Mouse (Mus musculus) hindbrain, postnatal 0 days (tissue): ENCODE measurements at regions not wholly inside any gene's neighbourhood (a gene's known extent, or its start where the extent isn't known, plus 50 kb on each side); places are given as distances from the start of the nearest gene placed in this dataset.
A peak's percentile ranks its signal among the peaks of the same experiment; 100 is the strongest.

Experiments
- ATAC-seq: fragments of 200-750 bp; cut with Nextera tagmentation; 2 replicates; pipeline ENCODE4 v1.8.0; 2017; ENCODE audit warnings: mild to moderate bottlenecking, moderate TSS enrichment, moderate library complexity
- DNase-seq: peaks from one replicate; pipeline ENCODE4 v3.0.0-alpha.2; 2015; ENCODE audit warnings: low spot score
- H3K27ac ChIP-seq: fragments of 300-500 bp; sonication (generic); 2 replicates; pipeline ENCODE4 v1.5.1; 2014; ENCODE audit warnings: mild to moderate bottlenecking
- H3K27me3 ChIP-seq: fragments of 300-500 bp; sonication (generic); 2 replicates; pipeline ENCODE4 v1.6.1; 2014; ENCODE audit warnings: low read length, mixed read lengths; ENCODE audit not compliant: insufficient read depth
- H3K36me3 ChIP-seq: fragments of 300-500 bp; sonication (generic); 2 replicates; pipeline ENCODE4 v1.6.1; 2014; ENCODE audit warnings: low read length, mixed read lengths; ENCODE audit not compliant: insufficient read depth
- H3K4me1 ChIP-seq: fragments of 300-500 bp; sonication (generic); 2 replicates; pipeline ENCODE4 v1.6.1; 2014; ENCODE audit warnings: antibody characterized with exemption, low read length, mixed read lengths; ENCODE audit not compliant: insufficient read depth
- H3K4me2 ChIP-seq: fragments of 300-500 bp; sonication (generic); 2 replicates; pipeline ENCODE4 v1.6.1; 2014; ENCODE audit warnings: low read depth, mild to moderate bottlenecking, low read length, moderate library complexity, mixed read lengths
- H3K4me3 ChIP-seq: fragments of 300-500 bp; sonication (generic); 2 replicates; pipeline ENCODE4 v1.5.1; 2014; ENCODE audit warnings: low read length
- H3K9ac ChIP-seq: fragments of 300-500 bp; sonication (generic); replicated peaks from 2 replicates; pipeline ENCODE4 v1.6.1; 2014; ENCODE audit warnings: mild to moderate bottlenecking, low read length, moderate library complexity, mixed read lengths
- H3K9me3 ChIP-seq: fragments of 300-500 bp; sonication (generic); 2 replicates; pipeline ENCODE4 v1.6.1; 2016; ENCODE audit warnings: low read length, mixed read lengths
- CTCF ChIP-seq: IDR thresholded peaks from 2 replicates; pipeline ENCODE4 v1.5.1; 2016; ENCODE audit warnings: antibody characterized with exemption, control low read depth, low read depth
- WGBS: fragments of 180-500 bp; shearing (Covaris S2); extraction: QIAGEN DNeasy Blood & Tissue Kit; methylation state at CpG from one replicate; pipeline ENCODE4 v1.1.7; 2014; 5-methylcytosine and 5-hydroxymethylcytosine counted together

DNA sequence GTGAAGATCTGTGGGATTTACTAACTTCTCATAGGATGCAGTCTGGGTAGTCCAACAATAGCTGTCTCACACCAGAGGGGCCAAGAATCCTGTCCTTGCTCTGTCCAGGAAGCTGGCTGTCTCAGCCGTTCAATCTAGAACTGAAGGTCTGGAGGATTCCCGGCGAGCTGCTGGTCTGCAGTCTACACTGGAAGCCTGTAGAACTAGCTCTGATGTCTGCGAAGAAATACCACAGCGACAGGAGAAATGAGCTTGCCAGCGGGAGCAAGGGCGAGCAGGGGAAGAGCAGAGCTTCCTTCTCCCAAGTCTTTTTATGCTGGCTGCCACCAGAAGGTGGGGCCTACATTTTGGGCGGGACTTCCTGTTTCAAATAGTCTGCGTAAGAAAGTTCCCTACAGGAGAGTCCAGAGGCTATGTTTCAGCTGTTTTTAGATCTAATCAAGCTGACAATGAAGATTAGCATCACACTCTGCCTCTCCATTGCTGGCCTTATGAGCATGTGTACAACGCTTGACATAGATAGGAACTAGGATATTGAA lies 111.9 kb upstream of the Eef2kmt start:
- H3K27me3 ChIP-seq = no peaks in the 10 kb centered on the region
- H3K4me2 ChIP-seq = no peak overlapping the region
- no peak for DNase-seq
- no peaks in the 10 kb centered on the region for H3K36me3 ChIP-seq
- no peak for ATAC-seq
- H3K9me3 ChIP-seq = no peaks in the 10 kb centered on the region
- 84% methylated on average over 10 of the region's 10 CpGs for WGBS
- H3K9ac ChIP-seq = no peak overlapping the region
- no peaks in the 10 kb centered on the region for H3K4me1 ChIP-seq
- H3K4me3 ChIP-seq = no peak overlapping the region
- no peak for TF ChIP-seq CTCF
- no peak overlapping the region for H3K27ac ChIP-seq

DNA sequence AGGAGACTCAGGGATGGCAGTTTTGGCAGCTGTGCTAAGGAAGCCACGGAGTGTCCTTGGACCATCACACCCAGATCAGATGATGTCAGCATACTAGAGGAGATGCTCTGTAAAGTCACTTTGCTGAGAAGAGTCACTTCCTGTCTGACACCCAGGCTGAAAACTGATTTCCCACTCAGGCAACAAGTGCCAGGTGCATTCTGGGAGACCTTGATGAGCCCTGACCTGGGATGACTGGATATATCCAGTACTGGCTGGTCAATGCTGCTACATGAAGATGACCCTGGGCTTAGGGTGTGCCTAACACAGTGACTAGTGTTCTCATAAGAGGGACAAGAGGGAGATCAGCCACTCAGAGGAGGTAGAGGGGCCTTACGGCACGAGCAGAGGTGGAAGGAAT lies 110.2 kb upstream of the Eef2kmt start:
- H3K9me3 ChIP-seq = no peaks in the 10 kb centered on the region
- DNase-seq = no peak
- H3K27ac ChIP-seq = no peak overlapping the region
- no peak for TF ChIP-seq CTCF
- H3K9ac ChIP-seq = no peak overlapping the region
- no peaks in the 10 kb centered on the region for H3K4me1 ChIP-seq
- no peaks in the 10 kb centered on the region for H3K27me3 ChIP-seq
- H3K4me2 ChIP-seq = no peak overlapping the region
- H3K36me3 ChIP-seq = no peaks in the 10 kb centered on the region
- no peak overlapping the region for H3K4me3 ChIP-seq
- 83% methylated on average over 3 of the region's 3 CpGs for WGBS
- no peak for ATAC-seq

DNA sequence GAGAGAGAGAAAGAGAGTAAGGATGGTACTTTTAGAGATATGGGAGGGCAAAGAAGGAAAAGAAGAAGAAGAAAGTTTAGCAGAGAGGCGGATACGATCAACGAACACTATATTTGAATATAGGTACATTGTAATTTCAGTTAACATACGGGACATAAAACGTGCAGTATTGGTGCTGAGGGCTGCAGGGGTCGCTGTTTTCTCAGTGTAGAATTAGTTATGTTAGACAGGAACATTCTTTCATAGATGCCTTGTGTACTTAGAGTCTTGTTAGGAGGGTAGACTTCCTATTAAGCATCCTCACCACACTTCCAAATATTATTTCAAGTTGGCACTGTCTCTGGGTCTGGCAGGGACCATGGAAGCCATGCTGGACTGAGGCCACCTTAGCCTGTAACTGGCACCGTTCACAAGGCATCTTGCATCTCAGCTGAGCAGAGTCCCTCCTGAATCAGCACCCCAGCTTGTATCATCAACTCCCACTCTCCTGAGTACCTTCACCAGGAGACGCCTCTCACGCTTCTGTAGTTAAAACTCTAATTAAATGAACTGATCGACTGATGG lies 107.3 kb upstream of the Eef2kmt start:
- Histone ChIP-seq H3K27me3 (no peaks in the 10 kb centered on the region), H3K4me3 (no peak overlapping the region), H3K36me3 (no peaks in the 10 kb centered on the region), H3K4me1 (no peaks in the 10 kb centered on the region), H3K9ac (no peak overlapping the region), H3K27ac (no peak overlapping the region), H3K9me3 (no peaks in the 10 kb centered on the region), H3K4me2 (no peak overlapping the region)
- ATAC-seq (no peak), DNase-seq (peak; percentile 16)
- WGBS = 71% methylated on average over 10 of the region's 10 CpGs
- peak; percentile 38; the same call in 1 of the 2 replicates for TF ChIP-seq CTCF

DNA sequence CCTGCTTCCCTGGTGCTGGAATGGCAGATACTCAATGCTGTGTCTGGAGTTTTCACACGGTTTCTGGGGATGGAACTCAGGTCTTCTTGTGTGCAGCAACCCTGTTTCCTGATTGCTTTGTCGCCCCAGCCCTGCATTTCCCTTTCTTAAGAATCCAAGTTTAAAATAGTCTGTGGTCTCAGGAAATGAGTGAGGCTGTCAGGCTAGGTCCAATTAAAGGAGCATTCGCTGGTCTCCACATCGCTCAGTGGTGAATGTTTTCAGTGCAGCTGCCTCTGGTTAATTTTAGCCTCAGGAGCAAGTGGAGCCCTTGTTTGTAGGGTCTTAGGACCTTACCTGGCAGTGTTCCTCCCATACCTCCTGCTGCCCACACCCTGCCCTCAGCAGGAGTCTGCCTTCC lies 103.4 kb upstream of the Eef2kmt start:
- Histone ChIP-seq H3K27ac (no peak overlapping the region), H3K27me3 (no peaks in the 10 kb centered on the region), H3K9ac (no peak overlapping the region), H3K4me1 (no peaks in the 10 kb centered on the region), H3K9me3 (no peaks in the 10 kb centered on the region), H3K4me3 (no peak overlapping the region), H3K36me3 (no peaks in the 10 kb centered on the region), H3K4me2 (no peak overlapping the region)
- ATAC-seq = no peak
- TF ChIP-seq CTCF = no peak
- 89% methylated on average over 4 of the region's 4 CpGs for WGBS
- DNase-seq = no peak

DNA sequence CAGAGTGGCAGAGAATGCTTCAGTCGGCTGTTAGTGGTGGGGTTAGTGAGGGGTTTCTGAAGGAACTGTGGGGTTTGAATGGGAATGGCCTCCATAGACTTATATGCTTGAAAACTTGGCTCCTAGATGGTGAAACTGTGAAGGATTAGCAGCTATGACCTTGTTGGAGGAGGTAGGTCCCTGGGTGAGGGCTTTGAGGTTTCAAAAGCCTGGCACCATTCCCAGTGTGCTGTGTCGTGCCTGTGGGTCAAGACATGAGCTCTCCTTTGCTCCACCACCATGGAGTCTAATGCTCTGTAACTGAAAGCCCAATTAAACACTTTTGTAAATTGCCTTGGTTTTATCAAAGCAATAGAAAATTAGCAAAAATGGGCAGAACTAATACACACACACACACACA lies 98.1 kb upstream of the Eef2kmt start:
- Histone ChIP-seq H3K9ac (no peak overlapping the region), H3K9me3 (no peaks in the 10 kb centered on the region), H3K27me3 (no peaks in the 10 kb centered on the region; the same call in 1 of the 2 replicates), H3K4me2 (no peak overlapping the region), H3K4me3 (no peak overlapping the region), H3K4me1 (no peaks in the 10 kb centered on the region), H3K27ac (no peak overlapping the region), H3K36me3 (no peaks in the 10 kb centered on the region)
- ATAC-seq (no peak), DNase-seq (no peak)
- 55% methylated on average over 2 of the region's 2 CpGs for WGBS
- no peak for TF ChIP-seq CTCF

DNA sequence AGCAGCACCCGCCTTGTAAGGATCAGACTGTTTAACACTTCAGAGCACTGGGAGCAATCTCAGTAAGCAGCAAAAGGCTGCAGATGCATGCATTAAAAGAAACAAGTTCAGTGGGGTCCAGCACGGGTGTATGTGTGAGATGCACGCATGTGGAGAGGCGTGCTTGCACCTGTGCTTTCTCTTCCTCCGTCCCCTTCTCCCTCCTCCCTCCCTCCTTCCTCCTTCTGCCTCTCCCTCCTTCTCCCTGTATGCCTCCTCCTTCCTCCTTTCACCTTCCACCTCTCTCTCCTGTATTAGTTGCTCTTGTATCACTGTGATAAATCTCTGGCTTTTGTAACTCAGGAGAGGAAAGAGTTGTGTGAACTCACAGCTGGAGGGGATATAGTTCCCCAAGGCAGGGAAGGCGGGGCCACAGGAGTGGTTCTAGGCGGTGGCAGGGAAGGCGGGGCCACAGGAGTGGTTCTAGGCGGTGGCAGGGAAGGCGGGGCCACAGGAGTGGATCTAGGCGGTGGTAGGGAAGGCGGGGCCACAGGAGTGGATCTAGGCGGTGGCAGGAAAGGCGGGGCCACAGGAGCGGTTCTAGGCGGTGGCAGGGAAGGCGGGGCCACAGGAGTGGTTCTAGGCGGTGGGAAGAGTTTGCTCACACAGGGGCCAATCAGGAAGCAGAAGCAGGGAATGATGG lies 96.2 kb upstream of the Eef2kmt start:
- 0 out of 2 replicates have a peak, but pooled peaks have one; percentile 43 for ATAC-seq
- no peaks in the 10 kb centered on the region for H3K36me3 ChIP-seq
- H3K9me3 ChIP-seq = no peaks in the 10 kb centered on the region
- no peaks in the 10 kb centered on the region; the same call in 1 of the 2 replicates for H3K27me3 ChIP-seq
- DNase-seq = no peak
- H3K4me2 ChIP-seq = 0 out of 2 replicates have a peak overlapping the region, but pooled peaks have one; percentile 13
- H3K4me1 ChIP-seq = no peaks in the 10 kb centered on the region
- H3K9ac ChIP-seq = no peak overlapping the region
- no peak overlapping the region for H3K4me3 ChIP-seq
- no peak for TF ChIP-seq CTCF
- H3K27ac ChIP-seq = no peak overlapping the region
- WGBS = 5% methylated on average over 18 of the region's 18 CpGs

DNA sequence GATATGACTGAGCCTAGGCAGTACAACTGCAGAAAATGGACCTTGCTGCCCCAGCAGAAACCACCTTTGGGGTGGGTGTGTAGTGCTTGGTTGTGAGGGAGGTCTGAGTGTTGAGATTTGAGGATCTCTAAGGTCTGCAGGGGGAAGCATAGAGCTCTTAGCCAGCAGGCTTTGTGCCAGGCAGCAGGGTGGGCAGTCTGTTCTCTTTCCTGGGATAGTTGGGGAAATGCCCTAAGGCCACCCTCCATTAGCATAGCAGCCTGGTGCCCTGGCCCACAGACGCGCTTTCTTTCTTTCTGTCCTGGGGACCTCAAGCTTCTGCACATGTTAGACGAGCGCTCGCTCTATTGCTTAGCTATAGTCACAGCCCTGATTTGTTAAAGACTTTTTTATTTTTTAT lies 91.4 kb upstream of the Eef2kmt start:
- no peaks in the 10 kb centered on the region for H3K4me1 ChIP-seq
- H3K27me3 ChIP-seq = no peaks in the 10 kb centered on the region; the same call in 1 of the 2 replicates
- no peaks in the 10 kb centered on the region for H3K36me3 ChIP-seq
- WGBS = 75% methylated on average over 5 of the region's 5 CpGs
- H3K4me3 ChIP-seq = no peak overlapping the region
- ATAC-seq = no peak
- H3K9ac ChIP-seq = no peak overlapping the region
- DNase-seq = peak; percentile 28
- no peak overlapping the region for H3K4me2 ChIP-seq
- no peak overlapping the region for H3K27ac ChIP-seq
- H3K9me3 ChIP-seq = no peaks in the 10 kb centered on the region
- TF ChIP-seq CTCF = no peak
